Mouse (Mus musculus): ENCODE data around the gene Ssr4.

GRCm38 (mm10) chrX:73798502-73798901 is 11.7 kb downstream of the Ssr4 start:
- peak; percentile 88 for TF ChIP-seq CTCF (IDR thresholded peaks at IDR 0.05; ENCODE audit: low read depth)
- no peak for TF ChIP-seq EP300 (optimal IDR thresholded peaks at IDR 0.05)

Measured in stomach, postnatal 0 days (tissue).